Mouse (Mus musculus) hindbrain, embryonic 14.5 days (tissue): Measurements from ENCODE around the gene Apbb2. TPM values are rescaled to one million over a fixed set of nuclear protein-coding genes. Genes with fewer than 3 reads are reported as not detected.
"Not testable (repeated sequence)": the region's sequence is repeated elsewhere in the genome, so short reads cannot be mapped to it uniquely, and the experiment has no call there.

Experiments used
- ATAC-seq: fragments of 200-750 bp; cut with Nextera tagmentation; 2 replicates; pipeline ENCODE4 v1.8.0; 2017; ENCODE audit warnings: moderate number of reproducible peaks, mild to moderate bottlenecking, moderate TSS enrichment, moderate library complexity; ENCODE audit not compliant: low FRiP score
- DNase-seq: peaks from one replicate; pipeline ENCODE4 v3.0.0-alpha.2; 2015; ENCODE audit warnings: low spot score
- H3K27ac ChIP-seq: fragments of 300-500 bp; sonication (generic); 2 replicates; pipeline ENCODE4 v1.5.1; 2014; ENCODE audit warnings: mild to moderate bottlenecking, moderate library complexity
- H3K27me3 ChIP-seq: fragments of 300-500 bp; sonication (generic); 2 replicates; pipeline ENCODE4 v1.6.1; 2014; ENCODE audit warnings: mild to moderate bottlenecking, low read length, mixed read lengths; ENCODE audit not compliant: control insufficient read depth, insufficient read depth
- H3K36me3 ChIP-seq: fragments of 300-500 bp; sonication (generic); replicated peaks from 2 replicates; pipeline ENCODE4 v1.6.1; 2014; ENCODE audit not compliant: control insufficient read depth, insufficient read depth
- H3K4me1 ChIP-seq: fragments of 300-500 bp; sonication (generic); replicated peaks from 2 replicates; pipeline ENCODE4 v1.6.1; 2014; ENCODE audit warnings: antibody characterized with exemption, low read length, mixed read lengths; ENCODE audit not compliant: control insufficient read depth, insufficient read depth
- H3K4me2 ChIP-seq: fragments of 300-500 bp; sonication (generic); replicated peaks from 2 replicates; pipeline ENCODE4 v1.6.1; 2014; ENCODE audit warnings: mild to moderate bottlenecking, moderate library complexity
- H3K4me3 ChIP-seq: fragments of 300-500 bp; sonication (generic); replicated peaks from 2 replicates; pipeline ENCODE4 v1.5.1; 2014; ENCODE audit warnings: mild to moderate bottlenecking, low read length
- H3K9ac ChIP-seq: fragments of 300-500 bp; sonication (generic); 2 replicates; pipeline ENCODE4 v1.6.1; 2014
- H3K9me3 ChIP-seq: fragments of 300-500 bp; sonication (generic); 2 replicates; pipeline ENCODE4 v1.6.1; 2016; ENCODE audit warnings: low read length; ENCODE audit not compliant: control insufficient read depth
- WGBS: fragments of 180-500 bp; shearing (Covaris S2); extraction: QIAGEN DNeasy Blood & Tissue Kit; methylation state at CpG from one replicate; pipeline ENCODE4 v1.1.7; 2014; 5-methylcytosine and 5-hydroxymethylcytosine counted together
- polyA plus RNA-seq: library from polyadenylated mRNA; unstranded; fragments of >200 nt; fragmentation: Nextera tagmentation; extraction: Ambion mirVana; gene quantifications from 2 replicates; pipeline ENCODE4 v1.2.1, GENCODE M21; 2014

Apbb2 gene
- polyA plus RNA-seq, 1 experiment from 2014 or later = 113 TPM

DNA sequence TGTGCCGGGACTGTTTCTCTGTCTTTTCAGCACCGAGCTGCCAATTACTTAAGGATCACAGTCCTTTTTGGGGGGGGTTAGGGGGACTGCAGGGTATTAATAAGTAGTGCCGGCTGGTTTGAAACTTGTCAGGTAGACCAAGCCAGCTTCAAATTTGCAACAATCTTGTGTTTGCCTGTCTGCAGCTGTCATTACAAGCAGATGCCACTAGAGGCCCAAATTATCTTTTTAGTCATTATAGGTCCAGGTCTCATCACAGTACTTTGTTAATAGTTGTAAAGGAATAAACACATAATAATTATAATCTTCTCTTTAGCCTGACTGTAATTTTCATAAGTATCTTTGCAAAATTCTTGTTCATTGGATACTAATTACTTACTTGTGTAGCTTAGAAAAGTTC lies 344.2 kb downstream of the Apbb2 start:
- Histone ChIP-seq H3K27me3 (no peaks in the 10 kb centered on the region), H3K27ac (no peak overlapping the region), H3K4me2 (no peak overlapping the region), H3K4me3 (no peak overlapping the region), H3K9me3 (no peaks in the 10 kb centered on the region), H3K4me1 (no peaks in the 10 kb centered on the region), H3K36me3 (no peaks in the 10 kb centered on the region), H3K9ac (no peak overlapping the region)
- ATAC-seq = no peak
- DNase-seq = no peak
- 63% methylated on average over 3 of the region's 3 CpGs for WGBS

DNA sequence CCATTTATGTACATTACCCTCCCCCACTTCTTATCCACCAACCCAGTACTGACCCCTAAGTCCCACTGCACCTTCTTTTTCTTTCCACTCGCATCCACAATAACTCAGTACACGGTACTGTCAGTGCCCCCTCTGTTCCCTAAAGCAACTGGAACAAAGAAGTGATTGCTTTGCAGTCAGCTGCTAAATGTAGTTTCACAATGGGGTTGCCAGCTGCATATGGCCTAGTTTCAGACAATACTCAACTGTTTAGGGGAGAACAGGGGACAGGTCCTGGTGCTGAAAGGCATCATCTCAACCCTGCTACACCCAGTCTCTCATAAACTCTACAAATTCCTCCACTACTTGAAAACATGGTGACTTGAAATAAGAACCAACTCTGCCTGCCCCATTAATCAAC lies 347.4 kb downstream of the Apbb2 start:
- Histone ChIP-seq H3K27ac (no peak overlapping the region), H3K9me3 (no peaks in the 10 kb centered on the region), H3K27me3 (no peaks in the 10 kb centered on the region), H3K4me1 (no peaks in the 10 kb centered on the region), H3K9ac (no peak overlapping the region), H3K36me3 (no peaks in the 10 kb centered on the region), H3K4me2 (no peak overlapping the region), H3K4me3 (no peak overlapping the region)
- 27% methylated on average over 2 of the region's 2 CpGs for WGBS
- no peak for ATAC-seq
- no peak for DNase-seq

DNA sequence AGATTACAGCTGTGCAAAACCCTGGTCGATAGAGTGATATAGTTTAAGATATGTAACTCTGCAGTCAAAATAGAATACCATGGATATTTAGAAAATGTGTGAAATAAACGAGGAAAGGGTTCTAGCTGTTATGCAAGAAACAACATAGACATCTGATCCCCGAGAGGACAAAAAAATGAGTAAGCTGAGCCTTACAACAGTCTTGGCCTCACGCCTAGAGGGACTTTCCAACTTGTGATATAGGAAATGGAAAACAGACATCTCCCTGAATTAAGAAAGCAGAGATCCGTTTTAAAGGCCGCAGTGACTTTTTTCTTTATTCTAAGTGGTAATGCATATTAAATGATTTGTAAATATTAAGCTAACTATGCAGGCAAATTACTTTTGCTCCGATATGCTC lies 349.0 kb downstream of the Apbb2 start:
- Histone ChIP-seq H3K36me3 (no peaks in the 10 kb centered on the region), H3K4me2 (no peak overlapping the region), H3K27ac (no peak overlapping the region), H3K9me3 (no peaks in the 10 kb centered on the region), H3K4me3 (no peak overlapping the region), H3K9ac (no peak overlapping the region), H3K27me3 (no peaks in the 10 kb centered on the region), H3K4me1 (no peaks in the 10 kb centered on the region)
- ATAC-seq (no peak), DNase-seq (no peak)
- 89% methylated on average over 7 of the region's 7 CpGs for WGBS

DNA sequence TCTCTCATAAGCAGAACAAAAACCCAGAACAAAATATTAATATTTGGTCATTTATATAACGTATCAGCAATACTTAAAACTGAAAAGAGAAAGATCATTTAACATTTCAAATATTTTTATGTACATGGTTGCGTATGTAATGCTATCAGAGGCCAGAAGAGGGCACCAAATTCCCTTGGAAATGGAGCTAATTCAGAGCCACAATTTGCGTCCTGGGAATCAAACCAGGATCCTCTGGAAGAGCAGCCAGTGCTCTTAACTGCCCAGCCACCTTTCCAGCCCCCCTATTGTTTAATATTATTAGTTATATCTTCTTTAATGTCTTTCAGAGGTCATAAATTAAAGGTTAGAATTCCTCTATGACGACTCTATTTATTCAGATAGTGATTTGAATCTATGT lies 355.2 kb downstream of the Apbb2 start:
- ATAC-seq (no peak), DNase-seq (peak; percentile 57)
- Histone ChIP-seq H3K4me1 (0 out of 2 replicates have a peak, but pooled peaks cover 3% of the 10 kb centered on the region), H3K27me3 (no peaks in the 10 kb centered on the region), H3K9me3 (no peaks in the 10 kb centered on the region), H3K4me3 (no peak overlapping the region), H3K9ac (no peak overlapping the region), H3K36me3 (no peaks in the 10 kb centered on the region), H3K4me2 (no peak overlapping the region), H3K27ac (no peak overlapping the region)
- WGBS = 29% methylated on average over 4 of the region's 4 CpGs

DNA sequence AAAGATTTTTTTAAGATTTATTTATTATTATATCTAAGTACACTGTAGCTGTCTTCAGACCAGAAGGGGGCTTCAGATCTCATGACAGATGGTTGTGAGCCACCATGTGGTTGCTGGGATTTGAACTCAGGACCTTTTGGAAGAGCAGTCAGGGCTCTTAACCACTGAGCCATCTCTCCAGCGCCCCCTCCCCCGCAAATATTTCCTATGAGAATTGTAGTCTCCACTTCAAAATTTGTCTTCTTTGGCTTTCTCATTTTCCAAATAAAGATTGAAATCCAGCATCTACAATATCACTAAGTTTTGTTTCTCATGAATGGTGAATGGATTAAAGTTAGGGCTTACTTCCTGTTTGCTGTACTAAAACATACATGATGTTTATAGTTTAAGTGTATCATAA lies 356.1 kb downstream of the Apbb2 start:
- Histone ChIP-seq H3K4me1 (0 out of 2 replicates have a peak, but pooled peaks cover 3% of the 10 kb centered on the region), H3K27ac (no peak overlapping the region), H3K4me2 (no peak overlapping the region), H3K9me3 (no peaks in the 10 kb centered on the region), H3K27me3 (no peaks in the 10 kb centered on the region), H3K36me3 (no peaks in the 10 kb centered on the region), H3K9ac (no peak overlapping the region), H3K4me3 (no peak overlapping the region)
- WGBS = 86% methylated on average over 2 of the region's 2 CpGs
- no peak for DNase-seq
- no peak for ATAC-seq

DNA sequence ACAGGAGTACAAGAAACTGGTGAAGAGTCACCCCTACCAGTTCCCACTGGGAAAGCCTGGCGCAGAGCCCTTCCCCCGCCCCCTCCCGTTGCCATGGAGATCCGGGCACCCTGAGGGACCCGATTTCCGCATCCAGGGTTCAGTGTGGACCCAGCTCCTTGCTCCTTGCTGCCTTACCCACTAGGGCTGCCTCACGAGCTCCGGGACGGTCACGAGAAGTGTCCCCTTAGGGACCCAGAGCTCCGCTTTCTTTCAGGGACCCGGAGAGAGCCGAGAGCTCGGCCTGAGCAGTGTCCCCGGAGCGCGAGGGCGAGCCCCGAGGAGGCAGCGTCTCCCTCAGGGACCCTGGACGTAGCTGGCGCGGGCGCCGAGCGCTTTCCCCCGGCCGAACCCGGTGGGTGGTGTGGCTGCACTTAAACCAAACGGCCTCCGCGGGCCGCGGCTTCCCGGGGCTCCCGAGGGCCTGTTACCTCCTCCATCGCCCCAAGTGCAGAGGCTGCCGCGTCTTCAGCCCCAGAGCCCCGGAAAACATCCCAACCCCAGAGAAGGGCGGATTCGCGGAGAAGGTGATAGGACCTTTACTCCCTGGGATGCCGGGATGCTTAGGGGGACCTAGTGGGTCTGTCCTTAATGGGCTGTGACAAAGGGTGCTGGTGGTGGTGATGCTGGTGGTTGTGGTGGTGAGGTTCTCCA lies 358.7 kb downstream of the Apbb2 start, which contains the start of gene Nsun7:
Nsun7 (plus strand) TSS at position 142 of the 693 bp plus-strand sequence.
- H3K4me3 ChIP-seq = peak within 1 kb of the TSS; percentile 60
- peak within 1 kb of the TSS; percentile 89 for H3K4me2 ChIP-seq
- peak within 1 kb of the TSS; percentile 78 for H3K9ac ChIP-seq
- ATAC-seq (peak; percentile 92), DNase-seq (peak; percentile 78)
- H3K27ac ChIP-seq = peak within 1 kb of the TSS; percentile 45
- WGBS = under 1% methylated on average over 44 of the region's 44 CpGs
- H3K36me3 ChIP-seq = no peaks in the 10 kb centered on the region
- no peaks in the 10 kb centered on the region for H3K27me3 ChIP-seq
- H3K9me3 ChIP-seq = no peaks in the 10 kb centered on the region
- H3K4me1 ChIP-seq = 0 out of 2 replicates have a peak, but pooled peaks cover 3% of the 10 kb centered on the region

DNA sequence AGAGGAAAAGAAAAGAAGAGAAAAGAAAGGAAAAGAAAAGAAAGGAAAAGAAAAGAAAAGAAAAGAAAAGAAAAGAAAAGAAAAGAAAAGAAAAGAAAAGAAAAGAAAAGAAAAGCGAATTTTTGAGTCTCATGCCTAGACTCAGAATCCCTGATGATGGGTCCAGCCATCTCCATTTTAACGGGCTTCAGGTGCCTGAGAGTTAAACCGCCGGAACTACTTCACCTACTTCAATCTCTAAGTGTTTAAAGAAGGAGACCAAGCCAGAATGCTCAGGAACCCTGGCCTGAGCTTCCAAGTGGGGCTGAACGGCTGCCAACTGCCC lies 359.2 kb downstream of the Apbb2 start:
- not testable (repeated sequence) for ATAC-seq
- H3K27ac ChIP-seq = peak overlapping the region; percentile 45

DNA sequence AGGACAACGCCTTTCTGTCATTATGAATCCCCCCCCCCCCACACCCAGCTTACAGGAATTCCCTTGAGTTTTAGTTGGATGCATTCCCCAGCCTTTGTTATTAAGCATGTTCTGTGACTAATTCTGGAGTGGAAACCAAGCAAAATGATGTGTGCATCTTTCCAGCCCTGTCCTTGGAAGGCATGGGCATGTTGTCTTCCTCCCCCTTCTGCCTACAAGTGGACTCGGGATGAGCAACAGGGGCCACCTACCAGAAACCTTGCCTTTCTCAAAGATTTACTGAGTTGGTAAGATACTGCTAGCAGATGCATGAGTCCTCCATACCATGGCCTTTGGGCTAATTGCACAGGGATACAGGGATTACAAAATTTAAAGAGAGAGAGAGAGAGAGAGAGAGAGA lies 359.6 kb downstream of the Apbb2 start:
- ATAC-seq = no peak
- Histone ChIP-seq H3K36me3 (no peaks in the 10 kb centered on the region), H3K4me1 (0 out of 2 replicates have a peak, but pooled peaks cover 3% of the 10 kb centered on the region), H3K9ac (no peak overlapping the region), H3K9me3 (no peaks in the 10 kb centered on the region), H3K27ac (no peak overlapping the region), H3K27me3 (no peaks in the 10 kb centered on the region), H3K4me2 (no peak overlapping the region; the same call in 1 of the 2 replicates), H3K4me3 (no peak overlapping the region)
- WGBS = 69% methylated on average over 2 of the region's 2 CpGs
- DNase-seq = no peak

More for the DNA sequence above, 359.2 kb downstream of the Apbb2 start:
- peak overlapping the region; percentile 78 for H3K9ac ChIP-seq
- DNase-seq, H3K27me3 ChIP-seq, H3K36me3 ChIP-seq, H3K4me1 ChIP-seq, H3K9me3 ChIP-seq: not testable (repeated sequence)
- H3K4me2 ChIP-seq = peak overlapping the region; percentile 89
- H3K4me3 ChIP-seq = peak overlapping the region; percentile 60
- WGBS = 8% methylated on average over 5 of the region's 5 CpGs

DNA sequence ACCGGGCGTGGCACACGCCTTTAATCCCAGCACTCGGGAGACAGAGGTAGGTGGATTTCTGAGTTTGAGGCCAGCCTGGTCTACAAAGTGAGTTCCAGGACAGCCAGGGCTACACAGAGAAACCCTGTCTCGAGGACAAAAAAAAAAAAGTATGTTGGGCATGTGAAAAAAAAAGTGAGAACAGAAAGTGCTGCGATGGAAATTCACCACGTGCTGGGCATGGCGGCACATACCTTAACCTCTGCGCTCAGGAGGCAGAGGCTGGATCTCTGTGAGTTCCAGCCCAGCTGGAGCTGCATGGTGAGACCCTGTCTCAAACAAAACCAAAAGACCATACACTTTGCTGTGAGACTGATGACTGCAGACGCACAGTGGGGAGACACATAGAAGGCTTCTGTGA lies 363.5 kb downstream of the Apbb2 start:
- no peak for ATAC-seq
- H3K4me3 ChIP-seq = no peak overlapping the region
- no peaks in the 10 kb centered on the region for H3K27me3 ChIP-seq
- H3K9me3 ChIP-seq = no peaks in the 10 kb centered on the region
- 88% methylated on average over 10 of the region's 10 CpGs for WGBS
- no peak for DNase-seq
- H3K27ac ChIP-seq = no peak overlapping the region
- H3K4me2 ChIP-seq = no peak overlapping the region
- H3K4me1 ChIP-seq = 0 out of 2 replicates have a peak, but pooled peaks cover 3% of the 10 kb centered on the region
- no peak overlapping the region for H3K9ac ChIP-seq
- H3K36me3 ChIP-seq = no peaks in the 10 kb centered on the region

DNA sequence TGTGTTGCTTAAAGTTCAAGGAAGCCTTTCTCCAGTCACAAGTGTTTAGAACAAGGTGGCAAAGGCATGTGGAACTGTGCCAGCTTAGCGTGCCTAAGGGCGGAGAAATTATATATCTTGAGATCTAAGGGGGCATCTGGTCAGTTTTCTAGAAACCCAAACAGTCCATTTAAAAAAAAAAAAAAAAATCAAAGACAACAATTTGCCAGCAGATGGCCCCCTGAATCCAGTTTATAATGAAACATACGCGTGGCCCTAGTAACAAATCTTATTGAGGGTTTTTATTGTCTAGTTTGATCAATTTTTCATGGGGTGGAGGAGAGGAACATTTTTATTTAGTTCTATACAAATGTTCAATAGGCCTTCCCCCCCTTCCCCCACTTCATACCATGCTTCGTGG lies 365.4 kb downstream of the Apbb2 start:
- DNase-seq = no peak

More for the DNA sequence above, 365.4 kb downstream of the Apbb2 start:
- H3K9ac ChIP-seq = no peak overlapping the region
- H3K4me1 ChIP-seq = no peaks in the 10 kb centered on the region
- no peak for ATAC-seq
- H3K4me3 ChIP-seq = no peak overlapping the region
- H3K36me3 ChIP-seq = no peaks in the 10 kb centered on the region
- H3K9me3 ChIP-seq = no peaks in the 10 kb centered on the region
- no peaks in the 10 kb centered on the region for H3K27me3 ChIP-seq
- H3K27ac ChIP-seq = no peak overlapping the region
- no peak overlapping the region for H3K4me2 ChIP-seq
- 44% methylated on average over 5 of the region's 5 CpGs for WGBS
